Mouse (Mus musculus) CH12.LX (cell line): ENCODE measurements around the gene Slc15a4.

ENCODE experiments used
- CTCF ChIP-seq, 2 experiments: IDR thresholded peaks in 1 of 2; conservative IDR thresholded peaks in 1 of 2; 2 replicates each; pipeline ENCODE4 v1.5.1; 2011 to 2012; ENCODE audit warnings: low read depth in 2 of 2, low read length in 2 of 2, improper control_type of control experiment in 1 of 2, inconsistent platforms in 1 of 2, mild to moderate bottlenecking in 1 of 2, moderate library complexity in 1 of 2
- EP300 ChIP-seq: IDR thresholded peaks from 2 replicates; pipeline ENCODE4 v1.6.1; 2011; ENCODE audit warnings: low read length, improper control_type of control experiment
- ETS1 ChIP-seq: conservative IDR thresholded peaks from 2 replicates; pipeline ENCODE4 v1.6.1; 2012; ENCODE audit warnings: low read depth, mild to moderate bottlenecking, inconsistent platforms, low read length, improper control_type of control experiment, moderate library complexity
- GABPA ChIP-seq: IDR thresholded peaks from 2 replicates; pipeline ENCODE4 v1.6.1; 2012; ENCODE audit warnings: low read depth, low read length, improper control_type of control experiment, inconsistent platforms; ENCODE audit not compliant: insufficient replicate concordance
- MYC ChIP-seq: IDR thresholded peaks from 2 replicates; pipeline ENCODE4 v1.6.1; 2011; ENCODE audit warnings: low read depth, mild to moderate bottlenecking, improper control_type of control experiment, low read length
- NRF1 ChIP-seq: IDR thresholded peaks from 2 replicates; pipeline ENCODE4 v1.6.1; 2014; ENCODE audit warnings: low read depth, mild to moderate bottlenecking, inconsistent platforms, low read length, improper control_type of control experiment, moderate library complexity
- POLR2A ChIP-seq: IDR thresholded peaks from 2 replicates; pipeline ENCODE4 v1.6.1; 2011; ENCODE audit warnings: low read depth, mild to moderate bottlenecking, improper control_type of control experiment, low read length
- POLR2AphosphoS2 ChIP-seq: IDR thresholded peaks from 2 replicates; pipeline ENCODE4 v1.6.1; 2011; ENCODE audit warnings: low read depth, low read length, improper control_type of control experiment
- SIN3A ChIP-seq: IDR thresholded peaks from 2 replicates; pipeline ENCODE4 v1.6.1; 2012; ENCODE audit warnings: low read length, improper control_type of control experiment, inconsistent platforms
- UBTF ChIP-seq: IDR thresholded peaks from 2 replicates; pipeline ENCODE4 v1.6.1; 2012; ENCODE audit warnings: low read depth, mild to moderate bottlenecking, inconsistent platforms, low read length, improper control_type of control experiment, moderate library complexity
- ZC3H11A ChIP-seq: IDR thresholded peaks from 2 replicates; pipeline ENCODE4 v1.6.1; 2012; ENCODE audit warnings: low read depth, mild to moderate bottlenecking, inconsistent platforms, low read length, improper control_type of control experiment
- ZKSCAN1 ChIP-seq: IDR thresholded peaks from 2 replicates; pipeline ENCODE4 v1.6.1; 2012; ENCODE audit warnings: low read depth, inconsistent platforms, low read length, improper control_type of control experiment, borderline replicate concordance
- ZNF384 ChIP-seq: IDR thresholded peaks from 2 replicates; pipeline ENCODE4 v1.6.1; 2012; ENCODE audit warnings: low read depth, low read length, improper control_type of control experiment, inconsistent platforms

- TF ChIP-seq MYC (no peak), NRF1 (no peak), ZC3H11A (no peak), ZKSCAN1 (no peak), POLR2A (no peak), POLR2AphosphoS2 (no peak), GABPA (no peak), EP300 (no peak), CTCF (conservative IDR thresholded peaks at IDR 0.05 in 1 of 2, IDR thresholded peaks at IDR 0.05 in 1 of 2; ENCODE audit: low read depth in 2 of 2, low read length in 2 of 2) (peak; percentile 13 to 14; a peak in 1 of 4 replicates), ETS1 (no peak), SIN3A (no peak), ZNF384 (no peak), UBTF (no peak)
Measured at GRCm38 (mm10) chr5:127659312-127659711, 26.6 kb upstream of the Slc15a4 start.
